Mouse (Mus musculus): ENCODE measurements around the gene Vps18. TPM values are rescaled to one million over a fixed set of nuclear protein-coding genes. Genes with fewer than 3 reads are reported as not detected.

The Vps18 gene
- total RNA-seq, 2 experiments from 2014 or later, result 2.1 to 3.7 TPM

GRCm38 (mm10) chr2:119287372-119287771 is 1.2 kb upstream of the Vps18 start:
- ATAC-seq (replicated peaks; ENCODE audit: low FRiP score, poor library complexity, severe bottlenecking), result no peak

GRCm38 (mm10) chr2:119289014-119289416 is 475 bp downstream of the Vps18 start:
- peak; percentile 7; the same call in 1 of the 2 replicates for ATAC-seq (replicated peaks; ENCODE audit: low FRiP score, poor library complexity, severe bottlenecking)

DNA sequence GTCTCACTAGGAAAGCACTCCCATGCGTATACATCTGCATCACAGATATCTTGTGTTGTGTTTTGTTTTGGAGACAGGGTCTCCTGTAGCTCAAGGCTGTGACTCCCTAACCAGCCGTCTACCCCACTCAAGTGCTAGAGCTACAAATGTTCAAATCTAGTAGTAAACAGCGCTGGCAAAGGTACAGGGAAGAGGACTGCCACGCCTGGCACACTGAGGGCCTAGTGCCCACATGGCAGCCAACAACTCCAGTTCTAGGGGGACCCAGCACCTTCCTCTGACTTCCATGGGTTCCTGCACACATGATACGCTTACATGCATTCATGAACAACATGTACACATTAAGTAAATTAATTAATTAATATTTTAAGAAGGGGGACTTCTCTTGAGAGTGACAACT is 3.7 kb downstream of the Vps18 start:
- no peak for ATAC-seq (replicated peaks; ENCODE audit: low FRiP score, poor library complexity, severe bottlenecking)

GRCm38 (mm10) chr2:119292852-119293251 is 4.3 kb downstream of the Vps18 start:
- no peak for ATAC-seq (replicated peaks; ENCODE audit: low FRiP score, poor library complexity, severe bottlenecking)

- no peak for ATAC-seq (replicated peaks; ENCODE audit: low FRiP score, poor library complexity, severe bottlenecking)
Observed at GRCm38 (mm10) chr2:119293311-119293710, 4.8 kb downstream of the Vps18 start.

- no peak for ATAC-seq (replicated peaks; ENCODE audit: low FRiP score, poor library complexity, severe bottlenecking)
Observed at GRCm38 (mm10) chr2:119293776-119294390, 5.3 kb downstream of the Vps18 start.

GRCm38 (mm10) chr2:119294411-119294810 is 5.9 kb downstream of the Vps18 start:
- ATAC-seq (replicated peaks; ENCODE audit: low FRiP score, poor library complexity, severe bottlenecking), result no peak

DNA sequence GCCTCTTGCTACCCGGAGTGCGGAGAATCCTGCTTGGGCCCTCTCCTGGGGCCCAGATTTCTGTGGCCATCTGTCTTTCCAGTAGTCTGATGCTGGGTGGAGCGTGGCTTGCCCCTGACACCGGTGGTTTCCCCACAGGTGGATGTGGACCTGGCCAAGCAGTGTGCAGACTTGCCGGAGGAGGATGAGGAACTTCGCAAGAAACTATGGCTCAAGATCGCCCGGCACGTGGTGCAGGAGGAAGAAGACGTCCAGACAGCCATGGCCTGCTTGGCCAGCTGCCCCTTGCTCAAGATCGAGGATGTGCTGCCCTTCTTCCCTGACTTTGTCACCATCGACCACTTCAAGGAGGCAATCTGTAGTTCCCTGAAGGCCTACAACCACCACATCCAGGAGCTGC is 8.2 kb downstream of the Vps18 start:
- no peak for ATAC-seq (replicated peaks; ENCODE audit: low FRiP score, poor library complexity, severe bottlenecking)

- no peak for ATAC-seq (replicated peaks; ENCODE audit: low FRiP score, poor library complexity, severe bottlenecking)
Observed at GRCm38 (mm10) chr2:119297506-119297905, 9.0 kb downstream of the Vps18 start.

DNA sequence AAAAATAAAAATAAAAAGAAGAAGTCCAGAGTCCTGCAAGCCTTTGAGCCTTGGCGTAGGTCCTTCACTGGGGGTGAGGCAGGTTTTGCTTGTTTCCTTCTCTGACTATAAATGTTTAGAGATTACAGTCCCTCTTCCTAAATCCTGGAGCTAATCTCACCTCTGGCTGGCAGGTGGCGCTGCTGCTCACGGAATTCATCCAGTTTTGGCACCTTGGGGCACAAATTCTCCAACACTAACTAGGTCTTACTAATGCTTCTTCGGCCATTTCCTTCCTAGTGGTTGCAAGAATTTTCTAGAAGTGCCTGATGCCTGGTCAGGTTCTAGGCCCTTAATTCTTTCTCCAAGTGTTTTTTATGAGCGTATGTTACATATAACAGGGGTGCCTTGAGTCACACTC is 9.8 kb downstream of the Vps18 start:
- no peak for ATAC-seq (replicated peaks; ENCODE audit: low FRiP score, poor library complexity, severe bottlenecking)

GRCm38 (mm10) chr2:119298839-119299238 is 10.3 kb downstream of the Vps18 start:
- no peak for ATAC-seq (replicated peaks; ENCODE audit: low FRiP score, poor library complexity, severe bottlenecking)

DNA sequence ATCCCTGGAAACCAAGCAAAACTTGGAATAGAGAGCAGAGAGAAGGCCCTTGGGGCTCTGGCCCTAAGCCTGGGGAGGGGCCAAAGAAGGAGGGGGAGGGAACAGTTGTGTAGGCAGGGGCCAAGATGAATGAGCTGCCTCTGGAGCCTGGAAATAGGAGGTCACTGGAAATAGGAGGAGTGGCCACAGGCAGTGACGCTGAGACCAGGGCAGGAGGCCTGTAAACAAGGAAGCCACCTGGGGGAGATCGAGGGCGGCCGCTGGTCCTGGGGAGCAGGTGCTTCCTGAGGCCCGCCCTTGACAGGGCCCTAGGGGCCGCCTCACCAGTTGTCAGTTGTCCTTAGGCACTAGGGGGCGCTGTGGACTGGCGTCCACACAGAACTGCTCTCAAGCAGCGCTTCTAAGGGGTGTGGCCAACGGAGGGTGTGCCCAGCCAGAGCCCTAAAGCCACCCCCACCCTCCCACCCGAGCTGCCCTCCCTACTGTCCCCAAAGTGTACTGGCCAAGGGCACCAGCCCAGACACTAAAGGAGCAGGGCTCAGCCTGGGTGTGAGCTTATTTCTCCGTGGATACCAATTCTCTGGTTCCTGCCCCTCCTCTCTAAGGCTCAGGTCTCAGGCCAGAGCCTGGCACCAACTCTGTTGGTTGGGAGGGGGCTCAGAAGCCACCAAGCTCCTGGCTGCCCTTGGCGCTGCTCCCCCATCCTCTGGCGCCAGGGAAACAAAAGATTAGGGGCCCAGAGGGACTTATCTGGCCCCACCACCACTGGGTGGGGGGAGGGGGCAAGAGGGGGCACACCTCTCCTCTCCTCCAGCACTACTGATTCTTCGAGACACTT is 11.7 kb downstream of the Vps18 start:
- peak; percentile 86 for ATAC-seq (replicated peaks; ENCODE audit: low FRiP score, poor library complexity, severe bottlenecking)

- ATAC-seq (replicated peaks; ENCODE audit: low FRiP score, poor library complexity, severe bottlenecking), result no peak
Observed at GRCm38 (mm10) chr2:119300819-119301493, 12.4 kb downstream of the Vps18 start.

DNA sequence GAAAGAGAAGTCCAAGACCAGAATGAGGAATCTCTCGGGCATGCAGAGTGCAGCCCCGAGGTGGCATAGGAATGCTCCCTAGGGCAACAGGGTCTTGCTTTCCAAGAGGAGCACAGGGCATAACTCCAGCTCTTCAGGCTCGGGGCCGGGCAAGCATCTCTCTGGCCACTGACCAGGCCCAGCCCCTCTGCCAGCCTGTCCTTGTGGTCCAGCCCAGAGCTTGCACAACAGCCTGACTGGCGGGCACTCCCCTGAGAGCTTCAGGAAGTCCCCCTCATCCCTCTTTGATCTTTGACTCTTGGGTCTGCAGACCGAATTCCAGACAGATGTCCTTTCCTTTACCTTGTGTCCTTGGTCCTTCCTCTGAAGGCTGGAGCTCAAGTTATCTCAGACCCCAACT is 14.3 kb downstream of the Vps18 start:
- ATAC-seq (replicated peaks; ENCODE audit: low FRiP score, poor library complexity, severe bottlenecking), result no peak

DNA sequence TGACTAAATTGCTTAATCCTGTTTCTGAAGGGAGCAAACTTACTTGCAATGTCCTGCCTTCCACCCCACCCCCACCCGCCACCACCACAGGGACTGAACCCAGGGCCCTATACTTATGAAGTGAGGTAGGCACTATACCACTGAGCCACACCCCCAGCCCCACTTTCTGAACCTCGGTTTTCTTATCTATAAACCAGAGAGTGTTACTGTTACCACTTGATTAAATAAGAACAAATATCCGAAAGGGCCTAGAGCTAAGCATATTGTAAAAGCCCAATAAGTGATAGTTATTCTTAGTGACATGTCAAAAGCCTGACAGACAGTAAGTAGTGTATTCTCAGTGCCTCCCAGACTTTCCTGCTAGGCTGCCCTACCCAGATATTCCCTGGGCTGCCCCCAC is 15.9 kb downstream of the Vps18 start:
- ATAC-seq (replicated peaks; ENCODE audit: low FRiP score, poor library complexity, severe bottlenecking), result no peak

- ATAC-seq (replicated peaks; ENCODE audit: low FRiP score, poor library complexity, severe bottlenecking), result no peak
Observed at GRCm38 (mm10) chr2:119304798-119305208, 16.3 kb downstream of the Vps18 start.

GRCm38 (mm10) chr2:119311544-119311943 is 23.0 kb downstream of the Vps18 start:
- no peak for ATAC-seq (replicated peaks; ENCODE audit: low FRiP score, poor library complexity, severe bottlenecking)

- no peak for ATAC-seq (replicated peaks; ENCODE audit: low FRiP score, poor library complexity, severe bottlenecking)
Observed at GRCm38 (mm10) chr2:119312380-119312958, 23.9 kb downstream of the Vps18 start.

DNA sequence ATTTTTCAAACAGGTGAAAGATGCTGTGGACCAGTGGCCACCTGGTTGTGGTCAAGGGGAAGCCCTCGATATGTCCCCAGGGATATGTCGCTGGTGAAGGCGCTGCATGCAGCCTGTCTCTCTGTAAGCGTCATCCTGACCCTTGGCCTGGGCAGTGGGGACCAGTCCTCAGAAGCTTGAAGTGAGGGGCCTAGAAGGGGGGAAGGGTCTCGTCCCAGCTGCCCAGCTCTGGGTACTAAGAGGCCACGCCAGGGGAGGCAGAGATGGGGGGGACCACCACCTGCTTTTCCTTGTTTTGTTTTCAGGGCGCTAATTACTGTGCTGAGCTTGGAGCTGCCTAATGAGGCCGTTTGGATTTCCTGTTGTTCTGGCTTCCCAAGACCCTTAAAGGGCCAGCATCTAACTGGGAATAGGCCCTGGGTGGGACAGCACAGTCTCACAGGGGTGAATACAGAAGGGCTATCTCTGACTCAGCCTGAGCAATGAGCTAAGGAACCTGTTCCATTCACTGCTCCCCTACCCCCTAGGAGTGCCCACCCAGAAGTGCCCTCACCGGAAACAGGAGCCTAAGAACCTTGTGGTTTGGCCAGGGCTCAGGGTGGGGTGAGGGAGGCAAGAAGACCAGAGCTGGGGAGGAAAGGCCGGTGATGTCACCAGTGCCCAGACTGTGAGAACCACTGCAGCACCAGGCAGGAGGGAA is 25.4 kb downstream of the Vps18 start:
- no peak for ATAC-seq (replicated peaks; ENCODE audit: low FRiP score, poor library complexity, severe bottlenecking)

- no peak for ATAC-seq (replicated peaks; ENCODE audit: low FRiP score, poor library complexity, severe bottlenecking)
Observed at GRCm38 (mm10) chr2:119314742-119315310, 26.3 kb downstream of the Vps18 start.
